Mouse (Mus musculus) neural tube, embryonic 13.5 days (tissue): ENCODE data around the gene Usp20. TPM values are rescaled to one million over a fixed set of nuclear protein-coding genes. Genes with fewer than 3 reads are reported as not detected.
A peak's percentile ranks its signal among the peaks of the same experiment; 100 is the strongest.

ENCODE experiments used
- ATAC-seq: fragments of 200-750 bp; cut with Nextera tagmentation; 2 replicates; pipeline ENCODE4 v1.8.0; 2017; ENCODE audit warnings: low read depth, mild to moderate bottlenecking, moderate TSS enrichment, moderate library complexity
- H3K27ac ChIP-seq: fragments of 300-500 bp; sonication (generic); replicated peaks from 2 replicates; pipeline ENCODE4 v1.5.1; 2015; ENCODE audit warnings: moderate library complexity, mild to moderate bottlenecking, inconsistent platforms
- H3K27me3 ChIP-seq: fragments of 300-500 bp; sonication (generic); 2 replicates; pipeline ENCODE4 v1.6.1; 2015; ENCODE audit warnings: mild to moderate bottlenecking, inconsistent platforms
- H3K36me3 ChIP-seq: fragments of 300-500 bp; sonication (generic); 2 replicates; pipeline ENCODE4 v1.6.1; 2015; ENCODE audit warnings: mild to moderate bottlenecking, inconsistent platforms
- H3K4me1 ChIP-seq: fragments of 300-500 bp; sonication (generic); replicated peaks from 2 replicates; pipeline ENCODE4 v1.6.1; 2015; ENCODE audit warnings: inconsistent platforms
- H3K4me2 ChIP-seq: fragments of 300-500 bp; sonication (generic); 2 replicates; pipeline ENCODE4 v1.6.1; 2015; ENCODE audit warnings: inconsistent platforms, mild to moderate bottlenecking, moderate library complexity
- H3K4me3 ChIP-seq: fragments of 300-500 bp; sonication (generic); 2 replicates; pipeline ENCODE4 v1.5.1; 2015; ENCODE audit warnings: mild to moderate bottlenecking, inconsistent platforms
- H3K9ac ChIP-seq: fragments of 300-500 bp; sonication (generic); 2 replicates; pipeline ENCODE4 v1.6.1; 2015; ENCODE audit warnings: moderate library complexity, mild to moderate bottlenecking, inconsistent platforms
- H3K9me3 ChIP-seq: fragments of 300-500 bp; sonication (generic); 2 replicates; pipeline ENCODE4 v1.6.1; 2016; ENCODE audit warnings: inconsistent platforms
- WGBS: fragments of 180-500 bp; shearing (Covaris S2); methylation state at CpG from one replicate; pipeline ENCODE4 v1.1.7; 2015; 5-methylcytosine and 5-hydroxymethylcytosine counted together
- polyA plus RNA-seq: library from polyadenylated mRNA; unstranded; fragments of >200 nt; fragmentation: Nextera tagmentation; extraction: Ambion mirVana; gene quantifications from 2 replicates; pipeline ENCODE4 v1.2.1, GENCODE M21; 2015

Gene Usp20
- polyA plus RNA-seq, 1 experiment from 2014 or later = 49.6 TPM

- Histone ChIP-seq H3K4me3 (no peak overlapping the region), H3K9ac (no peak overlapping the region), H3K9me3 (0 out of 2 replicates have a peak, but pooled peaks cover 2% of the 10 kb centered on the region), H3K27me3 (no peaks in the 10 kb centered on the region), H3K4me2 (no peak overlapping the region), H3K4me1 (peaks cover 29% of the 10 kb centered on the region), H3K27ac (peak overlapping the region; percentile 89), H3K36me3 (peaks cover 21% of the 10 kb centered on the region)
- peak; percentile 85 for ATAC-seq
- WGBS = 4% methylated on average over 13 of the region's 13 CpGs
These were observed 86.4 kb downstream of the Usp20 start for GRCm38 (mm10) chr2:31068246-31069113.

GRCm38 (mm10) chr2:31069114-31069445 is 87.0 kb downstream of the Usp20 start:
- 56% methylated on average over 4 of the region's 4 CpGs for WGBS
- 0 out of 2 replicates have a peak, but pooled peaks have one; percentile 41 for ATAC-seq

GRCm38 (mm10) chr2:31069506-31069905 is 87.4 kb downstream of the Usp20 start:
- no peak overlapping the region for H3K4me3 ChIP-seq
- no peak overlapping the region for H3K9ac ChIP-seq
- 0 out of 2 replicates have a peak, but pooled peaks cover 2% of the 10 kb centered on the region for H3K9me3 ChIP-seq
- H3K4me2 ChIP-seq = no peak overlapping the region
- ATAC-seq = no peak
- peaks cover 29% of the 10 kb centered on the region for H3K4me1 ChIP-seq
- H3K27me3 ChIP-seq = no peaks in the 10 kb centered on the region
- WGBS = 80% methylated on average over 7 of the region's 7 CpGs
- peak overlapping the region; percentile 89 for H3K27ac ChIP-seq
- H3K36me3 ChIP-seq = peaks cover 25% of the 10 kb centered on the region

More at GRCm38 (mm10) chr2:31069114-31069445, 87.0 kb downstream of the Usp20 start:
- Histone ChIP-seq H3K9me3 (0 out of 2 replicates have a peak, but pooled peaks cover 2% of the 10 kb centered on the region), H3K9ac (no peak overlapping the region), H3K27ac (peak overlapping the region; percentile 89), H3K27me3 (no peaks in the 10 kb centered on the region), H3K4me1 (peaks cover 29% of the 10 kb centered on the region), H3K4me3 (no peak overlapping the region), H3K4me2 (no peak overlapping the region), H3K36me3 (peaks cover 25% of the 10 kb centered on the region)

Other genes starting within 250 kb of the Usp20 start
- gene 1700001O22Rik, start 178.6 kb upstream of the Usp20 start, polyA plus RNA-seq = 0.91 and 1.3 TPM in 2 replicates
- 101 and 107 TPM in 2 replicates for gene Ntmt1, start 174.5 kb upstream of the Usp20 start, polyA plus RNA-seq
- gene Asb6, start 151.9 kb upstream of the Usp20 start, polyA plus RNA-seq = 38.2 and 39.8 TPM in 2 replicates
- gene Prrx2, start 147.3 kb upstream of the Usp20 start, polyA plus RNA-seq = 1.7 and 4.9 TPM in 2 replicates
- gene Ptges, start 52.4 kb upstream of the Usp20 start, polyA plus RNA-seq = 2.4 and 2.7 TPM in 2 replicates
- 14.9 and 16.3 TPM in 2 replicates for gene Tor1b, start 29.3 kb upstream of the Usp20 start, polyA plus RNA-seq
- gene Tor1a, start 14.3 kb upstream of the Usp20 start, polyA plus RNA-seq = 92.3 and 105 TPM in 2 replicates
- 92.3 and 95.2 TPM in 2 replicates for gene BC005624, start 78 bp upstream of the Usp20 start, polyA plus RNA-seq
- 21.6 and 28.0 TPM in 2 replicates for gene Fnbp1, start 159.7 kb downstream of the Usp20 start, polyA plus RNA-seq
- 34.9 and 37.3 TPM in 2 replicates for gene Gpr107, start 170.0 kb downstream of the Usp20 start, polyA plus RNA-seq